Mouse (Mus musculus) ES-E14 (cell line): Measurements from ENCODE around the gene Vps13d. TPM values are rescaled to one million over a fixed set of nuclear protein-coding genes. Genes with fewer than 3 reads are reported as not detected.
"Not testable (repeated sequence)": the region's sequence is repeated elsewhere in the genome, so short reads cannot be mapped to it uniquely, and the experiment has no call there.

Experiments used
- DNase-seq: peaks from one replicate; pipeline ENCODE4 v3.0.0-alpha.2; 2013; ENCODE audit warnings: low read depth, low spot score
- H3K27ac ChIP-seq: 2 replicates; pipeline ENCODE4 v1.5.1; 2012; ENCODE audit warnings: low read depth, mild to moderate bottlenecking, low read length, moderate library complexity, mixed read lengths; ENCODE audit not compliant: poor library complexity, insufficient read depth, severe bottlenecking
- H3K36me3 ChIP-seq: 2 replicates; pipeline ENCODE4 v1.6.1; 2012; ENCODE audit warnings: mild to moderate bottlenecking, low read length, moderate library complexity, mixed read lengths; ENCODE audit not compliant: control insufficient read depth, poor library complexity, insufficient read depth, severe bottlenecking
- H3K4me1 ChIP-seq, 2 experiments: fragments of 150-350 bp in 1 of 2; sonication (generic) in 1 of 2; 2 replicates each; pipeline ENCODE4 v1.6.1; 2012; ENCODE audit warnings: low read length in 2 of 2, mild to moderate bottlenecking in 1 of 2, mixed read lengths in 1 of 2; ENCODE audit not compliant: control insufficient read depth in 2 of 2, insufficient read depth in 2 of 2, poor library complexity in 1 of 2
- H3K4me3 ChIP-seq, 2 experiments: fragments of 150-350 bp in 1 of 2; sonication (generic) in 1 of 2; 2 replicates each; pipeline ENCODE4 v1.5.1; 2012; ENCODE audit warnings: low read length in 2 of 2, low read depth in 1 of 2, mild to moderate bottlenecking in 1 of 2, mixed read lengths in 1 of 2; ENCODE audit not compliant: insufficient read depth in 1 of 2, poor library complexity in 1 of 2, severe bottlenecking in 1 of 2
- H3K9ac ChIP-seq: 2 replicates; pipeline ENCODE4 v1.6.1; 2012; ENCODE audit warnings: low read depth, mild to moderate bottlenecking, low read length, mixed read lengths; ENCODE audit not compliant: poor library complexity, insufficient read depth, severe bottlenecking
- H3K9me3 ChIP-seq: fragments of 150-350 bp; sonication (generic); 2 replicates; pipeline ENCODE4 v1.6.1; 2012; ENCODE audit warnings: low read depth, mild to moderate bottlenecking, low read length; ENCODE audit not compliant: control insufficient read depth, insufficient read depth
- CHD2 ChIP-seq: IDR thresholded peaks from 2 replicates; pipeline ENCODE4 v1.6.1; 2014; ENCODE audit warnings: mild to moderate bottlenecking, low read depth, low read length, inconsistent platforms
- HCFC1 ChIP-seq: IDR thresholded peaks from 2 replicates; pipeline ENCODE4 v1.6.1; 2012; ENCODE audit warnings: low read length, inconsistent platforms, borderline replicate concordance; ENCODE audit not compliant: insufficient read depth
- MAFK ChIP-seq: IDR thresholded peaks from 2 replicates; pipeline ENCODE4 v1.6.1; 2014; ENCODE audit warnings: mild to moderate bottlenecking, low read depth, low read length, inconsistent platforms; ENCODE audit not compliant: insufficient read depth
- ZC3H11A ChIP-seq: IDR thresholded peaks from 2 replicates; pipeline ENCODE4 v1.6.1; 2012; ENCODE audit warnings: low read depth, mild to moderate bottlenecking, inconsistent platforms, low read length, borderline replicate concordance
- ZNF384 ChIP-seq: IDR thresholded peaks from 2 replicates; pipeline ENCODE4 v1.6.1; 2012; ENCODE audit warnings: low read depth, low read length, inconsistent platforms
- in situ Hi-C, 2 experiments: fragments of 600-800 bp; cut with MboI; formaldehyde crosslinking; loops; one replicate each; pipeline ENCODE4 v1.15.1; 2025; ENCODE audit warnings: low sequenced_read_pairs in 2 of 2, inconsistent platforms in 1 of 2; ENCODE audit not compliant: unreplicated experiment in 2 of 2
- total RNA-seq: library from RNA; depleted of rRNA; stranded (reverse); fragments of 300-350 nt; gene quantifications from 2 replicates; pipeline ENCODE4 v1.2.3, GENCODE M21; 2012

Vps13d gene
- total RNA-seq, 1 experiment = 15.3 TPM

GRCm38 (mm10) chr4:145188561-145188960, 6.2 kb downstream of the Vps13d start:
- Histone ChIP-seq H3K4me3 (no peak overlapping the region), H3K36me3 (peaks cover 2% of the 10 kb centered on the region; the same call in 1 of the 2 replicates), H3K9ac (no peak overlapping the region), H3K27ac (no peak overlapping the region), H3K4me1 (no peaks in the 10 kb centered on the region), H3K9me3 (no peaks in the 10 kb centered on the region)
- DNase-seq = no peak
- no peak for TF ChIP-seq HCFC1
- TF ChIP-seq ZC3H11A = no peak
- no peak for TF ChIP-seq ZNF384
- no peak for TF ChIP-seq MAFK
- no peak for TF ChIP-seq CHD2
- in situ Hi-C loops = loop anchor here in 1 of 2 experiments (25.0 kb wide), 1 partner anchor 99 kb away; no protein-coding TSS in a partner anchor

GRCm38 (mm10) chr4:145187619-145188018, 7.2 kb downstream of the Vps13d start:
- H3K27ac ChIP-seq = no peak overlapping the region
- H3K9me3 ChIP-seq = no peaks in the 10 kb centered on the region
- DNase-seq = no peak
- H3K4me1 ChIP-seq = no peaks in the 10 kb centered on the region
- H3K4me3 ChIP-seq = no peak overlapping the region
- H3K9ac ChIP-seq = no peak overlapping the region
- TF ChIP-seq CHD2 (no peak), ZNF384 (no peak), ZC3H11A (no peak), HCFC1 (no peak), MAFK (no peak)
- H3K36me3 ChIP-seq = peaks cover 2% of the 10 kb centered on the region; the same call in 1 of the 2 replicates
- in situ Hi-C loops = loop anchor here in 1 of 2 experiments (25.0 kb wide), 1 partner anchor 100 kb away; no protein-coding TSS in a partner anchor

DNA sequence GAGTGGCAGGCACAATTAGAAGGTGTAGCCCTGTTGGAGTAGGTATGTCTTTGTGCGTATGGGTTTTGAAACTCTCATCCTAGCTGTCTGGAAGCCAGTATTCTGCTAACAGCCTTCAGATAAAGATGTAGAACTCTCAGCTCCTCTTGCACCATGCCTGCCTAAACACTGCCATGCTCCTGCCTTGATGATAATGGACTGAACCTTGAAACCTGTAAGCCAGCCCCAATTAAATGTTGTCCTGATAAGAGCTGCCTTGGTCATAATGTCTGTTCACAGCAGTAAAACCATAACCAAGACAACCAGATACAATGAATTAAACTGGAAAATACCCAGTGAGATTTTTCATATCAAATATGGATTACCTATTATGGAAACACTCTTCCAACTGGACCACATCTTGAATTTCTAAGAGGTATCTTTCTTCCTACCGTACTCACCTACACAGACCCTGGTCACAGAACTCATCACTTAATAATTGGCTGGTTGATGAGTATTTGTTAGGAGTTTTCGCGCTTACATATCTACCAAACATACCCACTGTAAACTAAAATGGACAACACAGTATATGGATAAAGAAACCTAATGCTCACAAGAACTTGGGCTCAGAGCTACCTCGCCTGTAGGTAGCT, 15.8 kb downstream of the Vps13d start:
- Histone ChIP-seq H3K27ac (no peak overlapping the region), H3K9ac (no peak overlapping the region), H3K36me3 (peaks cover 4% of the 10 kb centered on the region; the same call in 1 of the 2 replicates), H3K4me1 (no peaks in the 10 kb centered on the region), H3K9me3 (no peaks in the 10 kb centered on the region), H3K4me3 (no peak overlapping the region)
- in situ Hi-C loops = loop anchor here in 1 of 2 experiments (25.0 kb wide), 1 partner anchor 108 kb away; no protein-coding TSS in a partner anchor
- DNase-seq = no peak
- TF ChIP-seq CHD2 = no peak
- no peak for TF ChIP-seq HCFC1
- no peak for TF ChIP-seq ZNF384
- TF ChIP-seq ZC3H11A = no peak
- TF ChIP-seq MAFK = no peak

DNA sequence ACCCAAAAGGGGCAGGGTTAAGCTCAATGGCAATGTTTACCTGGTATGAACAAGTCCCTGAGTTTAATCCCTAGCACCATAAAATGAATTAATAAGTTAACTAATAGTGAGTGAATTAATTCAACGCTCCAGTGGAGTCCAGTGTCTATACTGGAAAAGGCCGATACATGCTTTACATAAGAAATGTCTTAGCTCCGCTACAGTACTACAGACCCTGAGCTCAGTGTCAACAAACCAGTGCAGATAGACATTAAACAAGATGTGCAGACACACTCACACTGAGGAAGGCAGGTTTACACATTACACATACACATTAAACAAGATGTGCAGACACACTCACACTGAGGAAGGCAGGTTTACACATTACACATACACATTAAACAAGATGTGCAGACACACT, 29.3 kb downstream of the Vps13d start:
- H3K9me3 ChIP-seq, H3K4me3 ChIP-seq, H3K27ac ChIP-seq, H3K9ac ChIP-seq, DNase-seq, H3K4me1 ChIP-seq: not testable (repeated sequence)
- in situ Hi-C loops = loop anchor here in 1 of 2 experiments (25.0 kb wide), 1 partner anchor 322 kb away; no protein-coding TSS in a partner anchor
- peaks cover 34% of the 10 kb centered on the region for H3K36me3 ChIP-seq

- Histone ChIP-seq H3K27ac (no peak overlapping the region), H3K9ac (no peak overlapping the region), H3K9me3 (no peaks in the 10 kb centered on the region), H3K4me1 (no peaks in the 10 kb centered on the region), H3K36me3 (peaks cover 29% of the 10 kb centered on the region), H3K4me3 (no peak overlapping the region)
- in situ Hi-C loops = loop anchor here in 1 of 2 experiments (25.0 kb wide), 1 partner anchor 323 kb away; no protein-coding TSS in a partner anchor
- TF ChIP-seq HCFC1 (no peak), ZNF384 (no peak), CHD2 (no peak), ZC3H11A (no peak), MAFK (no peak)
- DNase-seq = no peak
These were observed 30.7 kb downstream of the Vps13d start for GRCm38 (mm10) chr4:145164111-145164510.
